Mouse (Mus musculus) Patski (cell line): ENCODE measurements around the gene Dab1. TPM values are rescaled to one million over a fixed set of nuclear protein-coding genes. Genes with fewer than 3 reads are reported as not detected.

Experiments
- ATAC-seq: fragments of 100-300 bp; one replicate; pipeline ENCODE4 v1.8.0; 2021
- CTCF ChIA-PET: fragments of 350-600 bp; sonication (Branson Sonifier 250); formaldehyde crosslinking; loops from one replicate; lab custom pipeline; 2022; ENCODE audit warnings: inconsistent platforms; lab: Charles Lee
- POLR2A ChIA-PET: fragments of 350-600 bp; sonication (Branson Sonifier 250); formaldehyde crosslinking; loops from one replicate; lab custom pipeline; 2022; ENCODE audit warnings: antibody characterized with exemption, inconsistent platforms; lab: Charles Lee
- DNase-seq: peaks from one replicate; pipeline ENCODE4 v3.0.0-alpha.2; 2011; ENCODE audit warnings: low read depth, low spot score
- H3K27me3 ChIP-seq: fragments of 371-371 bp; one replicate; pipeline ENCODE4 v1.5.1; 2021
- CTCF ChIP-seq: fragments of 100-300 bp; IDR thresholded peaks from one replicate; pipeline ENCODE4 v1.5.1; 2021
- in situ Hi-C: fragments of 300-500 bp; cut with MboI; formaldehyde crosslinking; loops from 3 replicates; pipeline ENCODE4 v1.11.1; 2018; ENCODE audit warnings: low pct_unique_long_range_greater_than_20kb, mixed read lengths
- polyA plus RNA-seq: library from polyadenylated mRNA; unstranded; gene quantifications from one replicate; pipeline ENCODE4 v1.2.3, GENCODE M21; 2021

Gene Dab1
- polyA plus RNA-seq, 1 experiment from 2014 or later, result 0.08 TPM

DNA sequence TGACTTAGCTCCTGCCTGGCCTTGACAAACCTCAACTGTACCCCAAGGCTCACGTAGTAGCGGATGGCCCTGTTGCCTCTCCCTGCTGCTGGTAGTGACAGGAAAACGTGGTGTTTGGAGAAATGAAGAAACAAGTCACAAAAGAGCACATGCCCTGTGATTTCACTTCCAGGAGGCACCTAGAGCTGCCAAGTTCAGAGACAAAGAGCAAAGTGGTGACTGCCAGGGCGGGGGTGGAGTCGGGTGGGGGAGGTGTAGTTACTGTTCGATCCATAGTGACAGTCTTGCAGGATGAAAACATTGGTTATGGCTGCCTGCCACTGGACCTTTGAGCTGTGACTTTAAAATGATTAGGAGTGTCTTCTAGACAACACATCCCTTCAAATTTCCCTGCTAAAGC, 599.6 kb downstream of the Dab1 start:
- ATAC-seq (no peak), DNase-seq (no peak)
- POLR2A ChIA-PET, result no interaction called here
- H3K27me3 ChIP-seq, result no peaks in the 10 kb centered on the region
- CTCF ChIA-PET, result no interaction called here
- in situ Hi-C loops, result loop anchor here (25.0 kb wide), 1 partner anchor 669 kb away; the partner anchor contains the start of gene C8a
- TF ChIP-seq CTCF, result no peak

DNA sequence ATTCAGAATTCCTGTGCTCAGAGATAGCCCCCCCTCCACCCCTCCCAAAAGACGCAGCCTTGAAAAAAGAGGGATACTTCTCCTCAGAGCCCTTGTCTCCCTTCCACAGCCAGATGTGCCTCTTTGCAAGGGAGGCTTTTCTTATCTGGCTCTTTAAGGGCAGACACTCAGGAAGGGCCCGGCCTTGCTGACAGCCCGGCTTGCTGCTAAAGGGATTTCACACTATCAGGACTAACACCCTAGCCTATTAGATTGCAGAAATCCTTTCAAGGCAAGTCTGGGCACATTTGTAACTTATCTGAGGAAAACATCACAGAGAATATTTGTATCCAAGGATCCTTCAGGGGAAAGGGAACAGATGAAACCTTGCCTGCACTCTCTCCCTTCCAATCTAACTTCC, 600.9 kb downstream of the Dab1 start:
- ChIA-PET CTCF (no interaction called here), POLR2A (no interaction called here)
- no peaks in the 10 kb centered on the region for H3K27me3 ChIP-seq
- TF ChIP-seq CTCF, result no peak
- in situ Hi-C loops, result loop anchor here (25.0 kb wide), 1 partner anchor 667 kb away; the partner anchor contains the start of gene C8a
- DNase-seq, result no peak
- ATAC-seq, result no peak

DNA sequence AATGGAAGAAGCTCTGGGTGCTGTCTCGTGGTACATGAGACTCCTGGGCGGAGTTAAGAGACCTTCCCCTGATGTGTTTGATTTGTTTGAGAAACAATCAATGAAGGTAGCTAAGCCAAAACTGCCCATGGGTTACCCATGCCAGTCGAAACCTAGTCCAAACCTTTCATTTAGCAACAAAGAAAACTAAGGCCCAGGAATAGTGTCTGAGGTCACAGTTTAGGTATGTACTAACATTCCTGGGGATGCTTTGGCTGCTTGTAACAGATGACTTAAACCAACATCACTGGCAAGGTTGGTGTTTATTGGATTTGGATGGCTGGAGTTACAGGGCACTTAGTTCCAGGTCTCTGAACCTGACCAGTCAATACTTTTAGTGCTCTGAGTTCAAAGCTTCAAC, 610.1 kb downstream of the Dab1 start:
- no peak for DNase-seq
- ATAC-seq, result no peak
- ChIA-PET CTCF (no interaction called here), POLR2A (no interaction called here)
- TF ChIP-seq CTCF, result no peak
- H3K27me3 ChIP-seq, result no peaks in the 10 kb centered on the region
- in situ Hi-C loops, result loop anchor here (25.0 kb wide), 1 partner anchor 108 kb away; no protein-coding TSS in a partner anchor

DNA sequence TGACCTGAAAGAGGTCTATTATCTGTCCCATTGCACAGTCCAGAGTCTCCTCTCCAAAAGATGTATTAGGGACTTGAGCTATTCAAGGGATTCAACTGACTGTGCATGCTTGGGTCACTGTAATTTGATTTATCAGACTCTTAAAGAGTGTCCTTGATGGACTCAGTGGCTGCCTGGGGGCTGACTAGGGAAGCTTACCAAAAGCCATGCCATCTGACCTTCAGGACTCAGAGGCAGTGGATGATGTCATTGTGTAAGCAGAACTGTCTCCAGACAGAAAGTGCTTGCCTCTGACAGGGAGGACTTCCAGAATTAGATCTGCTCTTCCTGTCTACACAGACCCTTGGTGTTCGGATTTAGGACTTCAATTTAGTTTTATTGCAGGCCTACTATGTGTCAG, 627.3 kb downstream of the Dab1 start:
- ATAC-seq, result no peak
- no peak for DNase-seq
- H3K27me3 ChIP-seq, result no peaks in the 10 kb centered on the region
- in situ Hi-C loops, result loop anchor here (25.0 kb wide), 1 partner anchor 91 kb away; no protein-coding TSS in a partner anchor
- POLR2A ChIA-PET, result no interaction called here
- TF ChIP-seq CTCF, result no peak
- CTCF ChIA-PET, result no interaction called here

DNA sequence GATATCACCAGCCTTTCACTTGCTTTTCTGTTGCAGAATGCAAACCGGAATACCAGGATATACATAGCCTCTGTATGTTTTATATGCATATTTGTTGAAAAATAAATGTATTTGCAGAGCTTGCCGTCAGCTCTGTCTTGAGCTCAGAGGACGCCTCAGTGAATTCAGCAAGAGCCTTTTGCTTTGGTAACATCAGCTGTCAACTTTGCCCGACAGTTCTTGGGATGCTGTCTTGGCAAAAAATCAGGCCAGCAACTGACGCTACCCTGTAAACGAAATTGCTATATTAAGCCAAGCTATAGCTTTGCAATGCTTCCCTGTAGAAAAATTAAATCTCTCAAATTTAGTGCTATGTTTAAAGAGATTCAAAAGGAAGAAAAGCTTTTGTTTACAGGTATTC, 630.3 kb downstream of the Dab1 start:
- TF ChIP-seq CTCF, result no peak
- DNase-seq, result no peak
- CTCF ChIA-PET, result no interaction called here
- H3K27me3 ChIP-seq, result no peaks in the 10 kb centered on the region
- no peak for ATAC-seq
- in situ Hi-C loops, result loop anchor here (25.0 kb wide), 1 partner anchor 88 kb away; no protein-coding TSS in a partner anchor
- POLR2A ChIA-PET, result no interaction called here

DNA sequence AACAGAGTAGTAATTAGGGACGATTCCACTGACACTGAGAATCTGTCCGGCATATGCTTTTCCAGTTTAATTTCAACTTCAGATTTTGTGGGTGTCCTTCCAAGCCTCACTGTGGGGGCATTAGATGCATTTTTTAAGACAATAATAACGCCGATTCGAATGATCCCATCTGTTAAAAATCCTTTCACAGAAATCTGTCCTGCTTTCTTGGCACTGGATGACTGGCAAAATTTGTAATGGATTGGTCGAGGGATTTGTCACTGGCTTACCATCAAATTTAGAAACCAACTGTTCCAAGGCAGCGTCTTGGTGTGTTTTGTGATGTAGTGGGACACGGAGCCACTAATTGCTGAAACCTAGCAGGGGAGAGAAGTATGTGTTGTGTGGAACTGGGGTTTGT, 638.6 kb downstream of the Dab1 start:
- ATAC-seq, result no peak
- H3K27me3 ChIP-seq, result no peaks in the 10 kb centered on the region
- no peak for TF ChIP-seq CTCF
- no peak for DNase-seq
- POLR2A ChIA-PET, result no interaction called here
- in situ Hi-C loops, result no loop called here
- CTCF ChIA-PET, result no interaction called here

DNA sequence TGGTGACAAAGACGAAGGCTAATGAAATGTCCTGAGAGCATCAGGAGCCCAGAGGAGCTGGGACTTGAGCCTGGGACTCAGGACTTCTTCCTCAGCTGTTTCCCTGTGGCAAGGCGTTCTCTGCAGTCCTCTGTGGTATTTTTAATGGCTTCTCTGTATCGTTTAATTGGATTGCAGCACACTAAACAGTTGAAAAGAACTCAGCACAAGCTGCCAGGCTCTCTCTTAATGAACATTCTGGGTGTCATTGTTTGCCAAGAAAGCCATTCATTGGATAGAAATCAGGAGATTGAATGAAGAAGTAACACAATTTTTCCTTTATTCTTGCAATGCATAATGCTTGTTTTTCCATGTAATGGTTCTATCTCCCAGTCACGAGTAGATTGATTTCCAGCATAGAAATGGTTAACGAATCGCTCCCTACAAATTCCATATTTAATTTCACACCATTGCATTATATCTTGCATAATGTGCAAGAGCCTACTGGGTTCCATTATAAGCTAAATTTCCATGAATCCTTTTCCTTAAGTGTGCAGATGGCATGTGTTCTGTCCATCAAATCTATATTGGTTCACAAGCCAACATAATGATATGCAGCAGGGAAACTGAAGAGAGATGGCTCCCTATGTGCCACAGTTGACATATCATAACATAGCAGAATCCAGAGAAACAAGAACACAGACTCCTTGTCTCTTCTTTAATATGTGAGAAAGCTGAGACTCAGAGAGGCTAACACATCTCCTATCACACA, 650.4 kb downstream of the Dab1 start:
- ATAC-seq, result no peak
- no peak for DNase-seq
- CTCF ChIA-PET, result no interaction called here
- TF ChIP-seq CTCF, result no peak
- in situ Hi-C loops, result no loop called here
- H3K27me3 ChIP-seq, result no peaks in the 10 kb centered on the region
- POLR2A ChIA-PET, result no interaction called here

DNA sequence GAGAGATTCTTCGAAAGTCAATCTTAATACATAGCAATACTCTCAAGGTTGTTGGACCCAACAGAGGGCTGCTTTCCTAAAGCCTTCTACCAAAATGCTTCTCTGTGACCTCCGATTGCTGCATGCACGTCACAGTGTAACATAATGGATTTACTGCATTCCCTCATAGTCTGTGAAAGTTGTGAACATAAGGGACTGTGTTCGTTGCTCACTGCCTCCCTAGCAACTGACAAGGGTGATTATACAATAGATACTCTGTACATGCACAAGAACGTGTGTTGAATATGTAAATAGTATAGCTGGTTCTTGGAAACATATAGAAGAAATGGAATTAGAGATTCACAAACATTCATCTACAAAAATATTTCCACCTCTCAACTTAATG, 651.0 kb downstream of the Dab1 start:
- in situ Hi-C loops, result no loop called here
- ATAC-seq, result no peak
- no peak for TF ChIP-seq CTCF
- CTCF ChIA-PET, result no interaction called here
- POLR2A ChIA-PET, result no interaction called here
- DNase-seq, result no peak
- H3K27me3 ChIP-seq, result no peaks in the 10 kb centered on the region

DNA sequence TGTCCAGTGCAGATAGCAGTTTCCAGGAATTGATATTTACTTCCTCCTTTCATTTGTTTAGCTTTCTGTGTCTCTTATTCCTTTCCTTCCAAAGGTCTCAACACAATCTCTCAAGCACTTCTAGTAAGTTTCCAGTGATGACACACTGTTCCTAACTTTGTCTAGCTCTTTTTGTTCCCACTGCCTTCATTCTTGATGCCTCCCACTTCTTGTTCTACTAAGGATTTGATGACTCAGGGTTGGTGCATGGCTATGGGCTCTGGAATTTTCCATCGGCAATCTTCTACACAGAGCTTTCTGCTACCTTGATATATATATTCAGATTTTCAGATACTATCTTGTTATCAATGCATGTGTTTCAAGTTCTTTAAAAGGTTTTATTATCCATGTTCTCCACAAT, 656.1 kb downstream of the Dab1 start:
- POLR2A ChIA-PET, result no interaction called here
- in situ Hi-C loops, result no loop called here
- DNase-seq, result no peak

DNA sequence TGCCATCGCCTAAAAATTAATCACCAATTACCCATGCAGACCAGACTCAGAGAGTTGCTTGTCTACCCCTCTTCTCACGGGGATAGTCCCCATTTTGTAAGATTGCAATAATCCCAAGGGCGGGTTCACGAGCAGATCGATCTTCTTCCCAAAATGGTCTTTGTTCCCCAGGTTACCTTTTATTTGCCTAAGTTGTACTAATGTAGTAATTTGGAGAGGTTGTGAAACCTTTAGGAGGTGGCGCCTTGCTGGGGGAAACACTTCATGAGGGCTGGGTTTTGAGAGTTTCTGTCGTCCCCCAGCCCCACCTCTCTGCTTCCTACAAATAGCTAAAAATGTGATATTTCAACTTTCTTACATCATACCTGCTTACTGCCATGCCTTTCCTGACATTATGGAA, 657.8 kb downstream of the Dab1 start:
- ATAC-seq (no peak), DNase-seq (no peak)
- H3K27me3 ChIP-seq, result peaks cover 3% of the 10 kb centered on the region
- no peak for TF ChIP-seq CTCF
- ChIA-PET POLR2A (no interaction called here), CTCF (no interaction called here)
- in situ Hi-C loops, result no loop called here

More for the DNA sequence above, 656.1 kb downstream of the Dab1 start:
- CTCF ChIA-PET, result no interaction called here
- ATAC-seq, result no peak
- no peaks in the 10 kb centered on the region for H3K27me3 ChIP-seq
- TF ChIP-seq CTCF, result no peak

DNA sequence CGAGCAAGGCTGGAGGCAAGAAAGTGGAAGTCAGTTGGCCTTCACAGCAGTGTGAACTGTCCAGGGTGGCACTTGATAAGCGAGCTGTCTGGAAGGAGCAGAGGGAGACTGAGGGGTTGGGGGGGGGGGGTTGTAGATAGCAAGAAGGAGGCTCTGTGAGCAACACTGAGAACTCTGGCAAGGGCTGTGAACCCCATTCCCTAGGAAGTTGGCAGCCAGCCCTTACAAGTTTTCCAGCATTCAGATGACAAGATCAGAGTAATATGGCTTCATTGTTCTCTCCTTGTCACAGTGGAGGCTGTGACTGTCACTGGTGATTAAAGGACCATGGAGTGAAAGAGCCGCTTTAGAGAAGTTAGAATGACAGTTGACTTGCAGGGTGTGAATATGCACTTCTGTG, 662.4 kb downstream of the Dab1 start:
- no peak for TF ChIP-seq CTCF
- in situ Hi-C loops, result no loop called here
- DNase-seq (no peak), ATAC-seq (no peak)
- POLR2A ChIA-PET, result no interaction called here
- CTCF ChIA-PET, result no interaction called here
- H3K27me3 ChIP-seq, result peaks cover 3% of the 10 kb centered on the region

DNA sequence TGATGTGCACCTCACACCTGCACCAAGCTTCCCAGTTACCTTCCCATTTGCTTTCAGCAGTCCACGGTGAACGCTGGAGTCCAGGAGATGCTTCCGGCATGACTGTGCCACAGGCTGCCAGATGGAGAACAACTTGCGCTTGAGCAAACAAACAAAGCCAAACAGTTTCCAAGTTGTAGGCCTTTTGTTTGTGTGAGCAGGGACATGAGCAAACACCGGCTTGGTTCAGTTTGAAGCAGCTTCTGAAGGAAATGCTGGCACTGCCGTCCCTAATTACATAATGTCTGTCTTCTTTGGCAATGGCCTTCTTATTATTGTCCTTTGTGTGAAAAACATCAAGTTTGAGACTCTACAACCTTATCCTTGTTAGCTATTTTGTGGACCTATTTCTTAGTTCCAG, 664.7 kb downstream of the Dab1 start:
- ATAC-seq (no peak), DNase-seq (no peak)
- ChIA-PET CTCF (no interaction called here), POLR2A (no interaction called here)
- in situ Hi-C loops, result no loop called here
- peaks cover 3% of the 10 kb centered on the region for H3K27me3 ChIP-seq
- TF ChIP-seq CTCF, result no peak
